Mouse (Mus musculus): ENCODE measurements around the gene Rnf212b. TPM values are rescaled to one million over a fixed set of nuclear protein-coding genes. Genes with fewer than 3 reads are reported as not detected.
"Not testable (repeated sequence)": the region's sequence is repeated elsewhere in the genome, so short reads cannot be mapped to it uniquely, and the experiment has no call there.

Rnf212b gene
- 0.06 and 0.08 TPM in 2 replicates for polyA plus RNA-seq (2012; rRNA removed)

DNA sequence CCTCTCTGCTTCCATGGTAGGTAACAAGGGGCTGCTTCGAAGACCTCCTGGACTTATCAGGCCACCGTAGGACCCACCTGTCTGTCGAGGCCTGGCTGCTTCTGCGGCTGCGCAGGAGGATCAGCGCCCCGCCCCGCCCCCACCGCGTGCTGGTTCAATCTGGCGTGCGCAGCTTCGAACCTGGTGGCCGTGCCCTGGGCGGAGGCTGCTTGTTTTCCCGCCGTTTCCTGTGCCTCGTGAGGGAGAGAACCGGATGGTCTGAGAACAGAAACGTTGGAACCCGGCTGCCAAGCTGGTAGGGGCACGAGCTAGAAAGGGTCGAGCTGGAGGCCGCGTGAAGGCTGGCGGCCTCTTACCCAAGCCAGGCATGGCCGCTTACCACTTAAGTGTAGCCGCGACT is at the start of gene Rnf212b:
Rnf212b (plus strand) TSS at position 151 of the 400 bp plus-strand sequence.
- DNase-seq (ENCODE audit: low spot score), result no peak

DNA sequence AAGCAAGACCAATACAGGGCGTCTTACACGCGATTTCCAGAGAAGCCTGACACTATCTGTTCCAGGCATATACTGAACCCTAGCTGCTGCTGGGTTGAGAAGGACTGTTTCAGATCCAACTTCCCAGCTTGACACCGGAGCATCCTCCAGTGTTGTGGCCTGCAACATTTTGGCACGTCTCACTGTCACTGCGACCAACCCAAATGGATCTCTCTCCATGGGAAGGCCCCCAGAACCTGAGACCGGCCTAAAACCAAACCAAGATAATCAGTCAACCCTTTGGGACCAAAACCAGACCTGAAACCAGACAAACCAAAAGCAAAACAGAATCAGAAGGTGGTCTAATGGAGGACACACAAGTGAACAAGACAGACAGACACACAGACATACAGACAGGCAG is 47.0 kb upstream of the Rnf212b start:
- DNase-seq (ENCODE audit: low spot score), result not testable (repeated sequence)

DNA sequence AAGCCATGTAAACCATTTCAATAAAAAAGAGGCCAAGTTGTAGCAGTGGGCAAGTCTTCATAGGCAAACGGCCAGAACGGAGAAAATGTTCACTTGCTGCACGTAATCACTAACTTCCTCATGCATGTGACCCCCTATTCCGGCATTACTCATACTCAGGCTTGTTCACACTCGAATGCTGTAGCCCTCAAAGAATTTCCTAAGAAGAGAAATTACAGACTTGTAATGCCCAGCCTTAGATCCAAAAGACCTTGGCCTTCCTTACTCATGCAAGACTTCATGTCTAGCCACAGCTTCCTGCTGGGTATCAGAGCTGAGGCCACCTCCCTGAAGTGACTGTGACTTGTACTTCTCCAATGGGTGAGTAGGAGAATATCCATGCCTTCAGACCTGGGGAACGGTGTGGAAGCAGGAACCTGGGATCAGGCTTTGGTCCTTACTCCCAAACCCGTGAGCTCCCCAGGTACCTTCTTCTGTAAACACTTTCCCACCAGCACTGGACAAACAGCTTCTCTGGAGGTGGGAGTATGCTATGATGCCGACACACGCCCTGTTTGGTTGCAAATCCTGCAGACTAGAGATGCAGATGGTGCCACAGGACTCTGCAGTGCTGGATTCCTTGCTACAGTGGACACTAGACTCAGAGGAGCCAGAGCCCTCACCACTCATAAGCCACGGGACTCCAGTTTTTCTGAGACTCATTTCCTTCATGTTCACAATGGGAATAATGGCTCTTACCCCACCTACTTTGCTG is 45.5 kb upstream of the Rnf212b start:
- DNase-seq (ENCODE audit: low spot score), result no peak

DNA sequence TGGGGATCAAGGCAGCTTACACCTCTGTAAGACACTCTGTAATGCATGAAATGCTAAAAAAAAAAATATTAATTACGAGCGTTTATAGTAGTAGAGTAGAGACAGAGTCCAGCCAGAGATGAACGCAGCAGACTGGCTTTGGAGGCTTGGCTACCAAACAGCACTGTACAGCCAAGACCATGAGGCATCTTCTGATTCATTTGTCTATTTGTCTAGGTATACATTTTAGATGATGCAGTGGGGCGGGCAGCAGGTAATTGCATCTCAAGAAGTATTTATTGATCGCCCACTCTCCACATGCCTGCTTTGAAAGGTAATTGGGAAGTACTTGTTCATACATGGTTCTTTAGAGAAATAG is 44.9 kb upstream of the Rnf212b start:
- no peak for DNase-seq (ENCODE audit: low spot score)

DNA sequence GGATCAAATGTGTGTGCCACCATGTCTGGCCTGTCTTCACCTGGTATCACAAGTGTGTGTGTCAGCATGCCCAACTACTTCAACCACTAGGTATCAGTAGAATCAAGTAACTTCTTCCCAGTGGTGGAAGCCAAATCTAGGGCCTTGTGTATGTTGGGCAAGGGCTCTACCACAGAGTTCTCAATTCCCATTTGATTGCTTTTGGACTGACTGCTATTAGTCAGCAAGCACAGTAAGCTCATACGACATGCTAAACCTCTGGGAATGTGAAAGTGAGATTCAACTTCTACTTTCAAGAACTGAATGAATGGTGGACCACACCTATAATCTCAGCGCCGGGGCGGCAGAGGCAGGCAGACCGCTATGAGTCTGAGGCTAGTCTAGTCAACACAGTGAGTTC is 43.6 kb upstream of the Rnf212b start:
- DNase-seq (ENCODE audit: low spot score), result no peak

DNA sequence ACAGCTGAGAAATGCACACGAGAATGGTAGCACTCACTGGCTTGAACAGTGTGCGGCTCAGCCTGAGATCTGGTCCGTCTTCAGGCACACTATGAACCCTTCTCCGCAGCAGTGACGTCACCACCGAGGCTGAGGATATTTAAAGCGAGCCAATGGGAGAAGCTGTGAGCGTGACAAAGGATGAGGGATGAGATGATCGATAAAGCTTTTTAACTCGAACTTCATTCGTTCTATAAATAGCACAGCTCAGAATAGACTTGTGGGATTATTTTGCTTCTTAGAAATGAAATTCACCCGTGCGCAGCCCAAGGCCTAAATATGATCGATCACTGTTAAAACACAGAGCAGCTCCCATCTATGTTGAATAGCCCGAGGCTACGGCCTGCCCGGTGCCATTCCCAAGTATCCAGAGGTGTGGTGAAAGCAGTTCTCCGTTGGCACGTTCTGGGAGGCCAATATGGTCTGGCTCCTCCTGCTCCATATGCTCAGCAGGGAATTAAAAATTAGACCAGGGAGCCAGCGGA is 41.5 kb upstream of the Rnf212b start:
- DNase-seq (ENCODE audit: low spot score), result no peak

DNA sequence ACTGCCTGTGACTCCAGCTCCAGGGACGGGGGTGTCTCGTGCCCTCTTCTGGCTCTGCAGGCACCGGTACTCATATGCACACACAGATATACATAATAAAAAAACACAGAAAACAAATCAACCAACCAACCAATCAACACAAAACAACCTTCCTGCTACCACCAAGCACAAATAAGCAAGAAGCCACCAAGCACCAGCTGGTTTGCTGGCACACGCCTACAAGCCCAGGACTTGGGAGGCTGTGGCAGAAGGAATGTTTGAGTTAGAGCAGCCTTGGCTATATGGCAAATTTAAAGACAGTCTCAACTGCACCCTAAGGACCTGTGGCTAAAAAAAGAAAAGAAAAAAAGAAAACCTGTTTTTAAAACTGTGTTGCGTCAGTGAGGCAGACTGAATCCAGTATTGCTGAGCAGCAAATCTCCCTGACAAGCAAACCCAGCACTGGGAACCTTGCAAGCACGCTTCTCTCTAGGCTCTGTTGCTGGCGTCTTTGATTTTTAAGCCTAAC is 38.4 kb upstream of the Rnf212b start:
- DNase-seq (ENCODE audit: low spot score), result no peak

DNA sequence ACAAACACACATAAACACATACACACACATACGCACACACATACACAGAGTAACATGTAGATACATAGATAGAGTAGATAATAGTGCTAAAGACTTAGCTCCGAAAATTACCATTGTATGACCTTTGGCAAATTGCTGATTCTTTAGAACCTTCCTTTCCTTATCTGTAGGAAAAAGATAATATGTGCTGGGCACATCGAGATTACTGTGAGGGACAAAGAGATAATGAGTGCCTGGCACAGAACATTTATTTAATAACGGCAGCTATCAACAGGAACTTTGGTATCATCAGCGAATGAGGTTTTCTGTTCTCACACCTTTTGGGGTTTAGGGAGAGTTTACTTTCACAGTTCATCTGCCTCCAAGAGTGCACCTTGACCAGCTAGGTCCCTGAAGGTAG is 37.2 kb upstream of the Rnf212b start:
- no peak for DNase-seq (ENCODE audit: low spot score)

DNA sequence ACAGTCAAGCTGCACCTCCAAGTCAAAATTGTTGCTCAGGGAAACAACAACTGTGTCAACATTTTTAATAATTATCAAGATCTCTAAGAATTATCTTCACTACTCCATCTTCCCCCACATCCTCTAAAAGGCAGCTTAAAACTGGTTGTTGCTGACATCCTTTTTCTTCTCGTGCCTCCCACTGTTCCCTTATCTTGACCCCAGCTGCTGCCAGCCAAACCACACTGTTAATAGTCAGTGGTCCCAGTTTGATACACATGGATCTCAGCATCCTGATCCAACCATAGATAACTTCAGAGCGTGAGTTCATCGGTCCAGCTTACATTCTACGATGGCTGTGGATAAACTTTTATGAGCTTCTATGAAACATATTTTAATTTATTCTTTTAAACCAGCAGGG is 36.0 kb upstream of the Rnf212b start:
- no peak for DNase-seq (ENCODE audit: low spot score)

DNA sequence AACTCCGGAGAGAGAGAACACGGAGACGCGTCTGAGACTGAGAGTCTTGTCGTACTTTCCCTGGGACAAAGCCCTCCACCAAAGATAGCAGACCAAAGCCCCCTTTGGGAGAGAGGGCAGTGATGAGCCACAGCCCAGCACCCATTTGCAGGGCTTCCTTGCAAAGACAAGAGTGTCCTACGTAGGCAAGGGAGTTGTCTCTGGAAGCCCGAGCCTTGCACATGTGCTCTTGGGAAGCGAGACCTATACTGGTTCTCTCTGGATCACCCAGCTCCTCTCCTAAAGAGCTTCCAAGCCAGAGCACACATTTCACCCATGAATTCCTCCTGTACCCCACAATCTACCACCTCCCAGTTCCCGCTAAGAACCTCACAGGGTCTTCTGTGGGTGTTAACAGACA is 33.9 kb upstream of the Rnf212b start:
- no peak for DNase-seq (ENCODE audit: low spot score)

DNA sequence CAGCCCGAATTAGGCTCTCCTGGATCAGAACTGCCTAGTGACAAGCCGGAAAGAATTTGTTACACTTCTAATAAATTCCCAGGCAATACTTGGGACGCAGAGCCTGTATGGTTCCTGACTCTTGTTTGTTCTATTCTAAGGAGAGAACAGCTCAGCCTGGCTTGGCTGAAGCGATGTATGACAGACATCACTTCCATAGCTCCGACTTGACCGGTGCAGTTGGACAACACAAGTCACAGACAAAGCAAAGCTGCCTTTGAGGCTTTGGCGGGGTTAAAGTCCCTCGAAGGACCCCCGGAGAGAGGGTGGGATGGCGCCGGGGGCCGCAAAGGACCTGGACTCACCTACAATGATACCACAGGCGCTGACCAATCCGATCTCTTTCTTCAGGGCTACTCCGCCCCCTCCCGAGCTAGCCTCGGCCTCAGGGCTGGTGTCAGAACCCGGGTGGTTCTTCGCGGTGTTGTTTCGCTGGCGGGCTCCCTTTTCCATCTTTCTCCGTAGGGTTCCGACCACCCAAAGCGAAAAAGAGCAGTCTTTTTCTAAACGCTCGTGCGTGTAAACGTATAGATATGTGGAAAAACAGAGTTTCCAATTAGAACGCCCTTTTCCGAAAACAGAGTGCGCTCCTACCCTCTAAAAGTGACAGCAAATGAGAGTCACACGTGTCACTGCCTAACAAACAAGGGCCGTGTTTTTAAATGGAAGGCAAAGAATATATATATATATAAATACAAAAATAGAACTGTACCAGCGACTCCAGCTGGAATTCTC is 32.9 kb upstream of the Rnf212b start:
- peak; percentile 55 for DNase-seq (ENCODE audit: low spot score)

DNA sequence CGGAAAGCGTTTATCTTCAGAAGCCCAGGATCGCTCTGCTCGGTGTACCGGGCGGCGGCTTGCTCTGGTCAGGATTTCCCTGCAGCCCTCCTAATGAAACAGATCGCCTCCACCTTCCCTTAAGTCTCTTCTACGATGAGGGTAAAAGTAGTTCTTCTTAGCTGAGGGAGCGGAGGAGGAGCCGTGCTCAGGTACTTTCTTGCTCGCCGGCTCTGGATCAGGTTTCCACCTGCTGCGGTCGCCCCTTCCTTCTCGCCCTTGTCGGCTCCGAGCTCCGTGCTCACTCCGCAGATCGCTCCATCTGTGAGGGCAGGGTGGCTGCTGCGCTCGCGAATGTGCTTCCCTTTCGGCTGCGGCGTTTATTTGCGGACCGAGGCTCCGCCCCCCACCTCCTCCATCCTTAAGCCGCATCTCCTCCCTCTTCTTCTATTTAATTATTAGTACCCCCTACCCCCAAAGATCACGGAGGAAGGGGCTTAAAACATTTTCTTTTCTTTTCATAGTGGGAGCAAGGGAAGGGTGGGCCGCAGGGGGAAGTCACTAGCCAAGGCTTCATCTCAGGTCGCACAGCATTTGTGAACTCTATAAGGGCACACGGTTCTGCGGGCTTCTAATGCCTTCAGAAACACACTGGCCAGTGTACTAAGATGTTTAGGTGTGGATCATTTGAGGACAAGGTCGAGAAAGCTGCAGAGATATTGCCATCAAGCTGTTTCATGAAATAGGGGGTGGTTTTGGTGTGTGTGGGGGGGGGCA is 32.2 kb upstream of the Rnf212b start, which contains the start of gene Slc7a8:
Slc7a8 (minus strand) TSS at position 337 of the 756 bp plus-strand sequence.
- peak; percentile 47 for DNase-seq (ENCODE audit: low spot score)

DNA sequence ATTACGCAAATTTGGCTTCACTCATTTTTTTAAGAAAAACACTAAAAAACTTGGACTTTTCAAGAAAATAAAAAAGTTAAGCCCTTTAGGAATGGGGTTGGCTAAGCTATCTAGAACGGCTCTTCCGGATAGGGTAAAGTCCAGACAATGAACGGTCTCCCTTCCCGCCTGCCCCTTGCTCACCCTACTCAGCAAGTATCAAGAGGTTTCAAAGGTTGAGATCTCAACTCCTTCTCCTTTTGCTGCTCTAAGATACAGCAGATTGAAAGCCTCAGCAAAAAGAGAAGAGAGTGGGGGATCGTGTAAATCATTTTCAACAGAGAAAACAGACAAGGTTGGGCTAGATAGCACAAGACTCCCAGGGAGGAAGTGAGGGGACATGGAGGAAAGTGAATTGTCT is 31.0 kb upstream of the Rnf212b start:
- DNase-seq (ENCODE audit: low spot score), result no peak

DNA sequence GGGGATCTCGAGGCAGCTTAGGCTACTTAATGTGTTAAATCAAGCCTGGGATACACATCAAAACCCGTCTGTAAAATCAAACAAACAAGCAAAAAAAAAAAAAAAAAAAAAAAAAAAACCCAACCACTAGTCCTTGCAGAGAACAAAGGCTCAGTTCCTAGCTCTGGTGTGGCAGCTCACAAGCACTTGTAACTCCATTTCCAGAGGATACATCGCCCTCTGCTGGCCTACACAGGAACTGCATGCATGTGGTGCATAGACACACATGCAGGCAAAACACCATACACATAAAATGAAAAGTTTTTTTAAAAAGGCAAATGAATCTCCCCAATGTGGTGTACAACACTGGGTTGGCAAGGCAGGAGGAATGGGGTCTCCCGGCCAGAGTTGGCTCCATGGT is 28.0 kb upstream of the Rnf212b start:
- peak; percentile 43 for DNase-seq (ENCODE audit: low spot score)

DNA sequence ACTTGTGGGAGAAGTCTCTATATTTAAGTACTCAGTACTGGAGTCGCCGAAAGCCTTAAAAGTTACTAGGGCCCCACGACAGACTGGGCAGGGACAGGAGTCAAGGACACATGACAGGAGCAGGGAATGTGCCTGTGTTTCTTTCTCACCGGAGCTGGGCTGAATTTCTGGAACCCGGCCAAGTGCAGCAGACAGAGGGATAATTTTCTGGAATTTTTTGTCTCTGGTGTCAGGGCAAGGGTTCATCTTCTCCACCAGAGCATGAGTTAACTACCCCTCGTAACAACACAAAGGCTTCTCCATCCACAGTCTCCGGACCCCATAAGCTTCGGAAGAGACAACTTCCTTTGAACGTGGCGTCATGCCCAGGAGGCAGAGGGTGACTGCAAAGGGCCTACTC is 27.5 kb upstream of the Rnf212b start:
- no peak for DNase-seq (ENCODE audit: low spot score)

DNA sequence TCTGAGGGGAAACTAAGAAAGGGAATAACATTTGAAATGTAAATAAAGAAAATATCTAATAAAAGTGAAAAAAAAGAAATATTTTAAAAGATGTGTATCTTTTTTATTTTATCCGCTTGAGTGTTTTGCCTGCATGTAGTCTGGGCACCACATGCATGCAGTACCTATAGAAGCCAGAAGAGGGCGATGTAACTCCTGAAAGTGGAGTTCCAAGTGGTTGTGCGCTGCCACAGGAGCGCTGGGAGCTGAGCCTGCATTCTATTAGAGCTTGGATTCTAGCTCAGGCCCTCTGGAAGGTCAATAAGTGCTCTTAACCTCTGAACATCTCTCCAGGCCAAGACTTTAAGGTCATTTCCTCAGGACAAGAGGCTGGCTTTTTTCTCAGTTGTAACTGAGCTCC is 26.7 kb upstream of the Rnf212b start:
- no peak for DNase-seq (ENCODE audit: low spot score)

DNA sequence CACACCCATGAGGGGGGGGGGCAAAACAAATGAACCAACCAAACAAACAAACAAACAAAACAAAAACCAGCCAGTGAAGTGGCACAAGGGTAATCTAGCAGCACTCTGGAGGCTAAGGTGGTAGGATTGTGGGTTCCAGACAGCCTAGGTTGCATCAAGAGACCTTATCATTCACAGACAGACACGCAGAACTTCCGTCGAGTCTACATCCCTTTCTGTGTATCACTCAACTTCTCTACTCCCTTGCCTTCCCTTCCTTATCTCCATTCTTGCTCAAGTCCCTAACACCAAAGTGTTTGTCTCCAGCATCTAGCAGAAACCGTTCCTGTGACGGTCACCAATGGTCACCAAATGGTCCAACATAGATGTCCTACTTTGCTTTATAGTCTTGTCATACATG is 25.7 kb upstream of the Rnf212b start:
- DNase-seq (ENCODE audit: low spot score), result no peak

DNA sequence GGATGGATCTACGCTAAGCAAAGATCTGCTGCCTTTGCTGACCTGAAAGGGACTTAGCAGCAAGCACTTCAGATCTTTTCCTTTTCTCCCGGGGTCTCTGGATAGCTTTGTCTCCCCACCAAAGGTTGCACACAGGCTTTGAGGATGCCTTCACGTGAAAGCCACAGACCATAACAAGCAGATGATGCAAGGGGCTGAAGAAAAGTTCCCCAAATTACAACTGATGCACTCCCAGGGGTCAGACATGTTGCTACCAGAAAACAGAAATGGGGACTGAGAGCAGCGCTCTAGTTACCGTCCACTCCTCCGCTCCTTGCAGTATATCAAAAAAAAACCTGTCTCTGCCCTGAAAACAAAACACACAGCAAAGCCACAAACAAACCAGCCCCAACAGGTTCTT is 21.8 kb upstream of the Rnf212b start:
- no peak for DNase-seq (ENCODE audit: low spot score)

DNA sequence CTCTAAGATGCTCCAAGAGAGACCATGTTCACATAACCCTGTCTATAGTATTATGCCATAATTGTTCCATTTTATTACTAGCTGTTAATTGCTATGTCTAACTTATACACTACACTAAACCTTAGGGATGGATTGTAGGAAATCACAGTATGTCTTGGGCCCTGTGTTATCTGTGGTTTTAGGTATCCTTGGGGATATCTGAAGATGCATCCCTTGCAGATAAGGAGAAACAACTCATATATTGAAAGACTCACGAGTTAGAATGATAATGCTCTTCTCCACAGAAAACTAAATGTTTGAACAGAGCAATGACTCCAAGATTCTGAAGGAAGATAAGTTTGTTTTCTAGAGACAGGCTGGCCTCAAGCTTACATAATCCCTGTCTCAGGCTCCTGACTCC is 20.6 kb upstream of the Rnf212b start:
- no peak for DNase-seq (ENCODE audit: low spot score)

DNA sequence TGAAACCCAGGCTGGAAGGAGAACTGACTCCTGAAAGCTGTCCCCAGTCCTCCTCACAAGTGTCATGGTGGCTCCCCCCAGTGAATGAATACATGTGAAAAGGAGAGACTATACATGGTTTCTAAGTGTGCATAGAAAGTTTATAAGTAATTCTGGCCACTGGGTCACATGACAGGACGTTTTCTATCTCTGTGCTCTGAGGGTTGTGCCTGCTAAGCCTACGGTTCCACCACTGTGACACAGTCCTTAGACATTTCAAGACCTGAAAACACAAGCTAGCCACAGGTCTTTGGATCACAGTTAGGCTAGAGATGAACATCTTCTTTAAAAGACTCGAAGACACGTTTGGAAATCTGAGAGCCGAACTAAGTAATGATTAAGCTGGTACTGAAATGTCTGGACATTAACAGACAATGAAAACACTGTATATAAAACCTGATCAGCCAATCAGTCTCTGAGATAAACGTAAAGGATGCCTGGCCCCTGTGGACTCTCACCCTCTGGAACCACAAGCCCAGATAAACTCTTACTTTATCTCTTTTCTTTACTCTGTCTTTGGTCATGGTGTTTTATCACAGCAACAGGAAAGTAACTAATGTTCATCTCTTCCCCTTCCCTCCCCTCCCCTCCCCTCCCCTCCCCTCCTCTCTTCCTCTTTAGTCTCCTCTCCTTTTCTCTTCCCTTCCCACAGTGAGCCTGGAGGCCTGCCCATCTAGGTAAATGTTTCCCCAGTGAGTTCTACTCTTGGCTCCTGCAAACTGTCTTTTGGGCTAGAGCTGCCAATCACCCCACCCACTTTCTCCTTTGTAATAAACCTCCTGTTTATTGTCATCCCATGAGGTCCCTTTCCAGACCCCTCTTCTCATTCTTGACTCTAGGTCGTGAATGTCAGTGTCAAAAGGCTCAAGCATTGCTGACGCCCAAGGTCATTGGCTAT is 19.8 kb upstream of the Rnf212b start:
- DNase-seq (ENCODE audit: low spot score), result no peak

DNA sequence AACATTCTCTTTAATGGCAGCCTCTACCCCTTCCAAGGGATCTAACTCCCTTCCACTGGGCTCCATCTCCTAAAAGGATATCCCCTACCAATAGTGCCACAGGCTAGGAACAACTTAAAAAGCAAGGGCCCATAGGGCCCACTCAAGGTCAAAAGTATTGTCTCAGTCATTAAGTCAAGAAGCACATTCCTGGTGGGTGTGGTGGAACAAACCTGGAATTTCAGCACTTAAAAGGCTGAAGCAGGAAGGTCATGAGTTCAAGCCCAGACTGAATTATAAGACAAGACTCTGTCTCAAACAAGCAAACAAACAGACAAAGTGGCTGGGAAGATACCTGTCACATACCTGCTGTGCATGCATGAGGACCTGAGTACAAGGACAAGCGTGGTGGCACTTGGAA is 18.0 kb upstream of the Rnf212b start:
- no peak for DNase-seq (ENCODE audit: low spot score)

Data from urinary bladder, adult 2 months (tissue).